Mouse (Mus musculus): Measurements from ENCODE around the gene Fcer1g. TPM values are rescaled to one million over a fixed set of nuclear protein-coding genes. Genes with fewer than 3 reads are reported as not detected.

Fcer1g gene
- polyA plus RNA-seq, 1 experiment from 2014 or later, result 27.3 TPM

GRCm38 (mm10) chr1:171275144-171275734 lies 41.1 kb upstream of the Fcer1g start:
- Histone ChIP-seq H3K4me1 (peaks cover 30% of the 10 kb centered on the region), H3K27me3 (replicated peaks) (no peaks in the 10 kb centered on the region), H3K4me3 (no peak overlapping the region), H3K36me3 (replicated peaks) (peaks cover 45% of the 10 kb centered on the region), H3K27ac (no peak overlapping the region), H3K9me3 (no peaks in the 10 kb centered on the region), H3K4me2 (no peak overlapping the region), H3K9ac (no peak overlapping the region)
- ATAC-seq (replicated peaks), result no peak
- 82% methylated on average over 11 of the region's 11 CpGs for whole genome bisulfite sequencing

- Histone ChIP-seq H3K9me3 (no peaks in the 10 kb centered on the region), H3K27ac (no peak overlapping the region), H3K4me2 (no peak overlapping the region), H3K9ac (no peak overlapping the region), H3K36me3 (replicated peaks) (peaks cover 45% of the 10 kb centered on the region), H3K4me1 (peaks cover 28% of the 10 kb centered on the region), H3K4me3 (no peak overlapping the region), H3K27me3 (replicated peaks) (no peaks in the 10 kb centered on the region)
- 95% methylated on average over 12 of the region's 12 CpGs for WGBS
- no peak for ATAC-seq (replicated peaks)
Observed at GRCm38 (mm10) chr1:171274171-171274570, 40.0 kb upstream of the Fcer1g start.

DNA sequence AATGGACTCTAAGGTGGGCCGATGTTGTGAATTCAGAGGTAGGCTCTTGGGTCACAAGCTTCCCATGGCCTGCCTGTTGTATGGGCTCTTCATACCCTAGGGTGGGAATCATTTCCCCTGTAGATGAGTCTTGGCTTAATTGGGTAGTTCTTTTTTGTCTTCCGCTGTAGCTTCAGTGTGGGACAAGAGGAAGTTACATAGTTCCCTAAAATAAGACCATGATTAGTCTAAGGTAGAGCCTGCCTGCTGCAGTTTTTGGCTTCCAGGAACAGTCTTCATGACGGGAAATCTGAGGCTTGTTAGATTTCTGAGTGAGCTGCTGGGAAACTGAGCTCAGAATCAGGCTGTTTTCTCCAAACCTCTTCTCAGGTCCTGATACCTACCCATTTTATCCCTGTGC lies 37.9 kb upstream of the Fcer1g start:
- Histone ChIP-seq H3K36me3 (replicated peaks) (peaks cover 41% of the 10 kb centered on the region), H3K27me3 (replicated peaks) (no peaks in the 10 kb centered on the region), H3K9ac (no peak overlapping the region), H3K4me2 (no peak overlapping the region), H3K27ac (no peak overlapping the region), H3K9me3 (no peaks in the 10 kb centered on the region), H3K4me1 (peaks cover 28% of the 10 kb centered on the region), H3K4me3 (no peak overlapping the region)
- 97% methylated on average over 3 of the region's 3 CpGs for WGBS
- ATAC-seq (replicated peaks), result no peak

- Histone ChIP-seq H3K4me1 (peaks cover 28% of the 10 kb centered on the region), H3K27me3 (replicated peaks) (no peaks in the 10 kb centered on the region), H3K27ac (no peak overlapping the region), H3K36me3 (replicated peaks) (peaks cover 38% of the 10 kb centered on the region), H3K9me3 (no peaks in the 10 kb centered on the region), H3K4me3 (peak overlapping the region; percentile 83; the same call in 1 of the 2 replicates), H3K9ac (no peak overlapping the region), H3K4me2 (peak overlapping the region; percentile 95)
- 70% methylated on average over 10 of the region's 10 CpGs for WGBS
- no peak for ATAC-seq (replicated peaks)
Observed at GRCm38 (mm10) chr1:171271622-171272021, 37.5 kb upstream of the Fcer1g start.

- H3K9ac ChIP-seq, result peak overlapping the region; percentile 88
- H3K9me3 ChIP-seq, result no peaks in the 10 kb centered on the region
- H3K4me2 ChIP-seq, result peak overlapping the region; percentile 95
- no peaks in the 10 kb centered on the region for H3K27me3 ChIP-seq (replicated peaks)
- H3K4me3 ChIP-seq, result peak overlapping the region; percentile 83
- no peak overlapping the region for H3K27ac ChIP-seq
- WGBS, result 61% methylated on average over 9 of the region's 9 CpGs
- peaks cover 35% of the 10 kb centered on the region for H3K36me3 ChIP-seq (replicated peaks)
- peaks cover 28% of the 10 kb centered on the region for H3K4me1 ChIP-seq
- no peak for ATAC-seq (replicated peaks)
Observed at GRCm38 (mm10) chr1:171271196-171271595, 37.0 kb upstream of the Fcer1g start.

DNA sequence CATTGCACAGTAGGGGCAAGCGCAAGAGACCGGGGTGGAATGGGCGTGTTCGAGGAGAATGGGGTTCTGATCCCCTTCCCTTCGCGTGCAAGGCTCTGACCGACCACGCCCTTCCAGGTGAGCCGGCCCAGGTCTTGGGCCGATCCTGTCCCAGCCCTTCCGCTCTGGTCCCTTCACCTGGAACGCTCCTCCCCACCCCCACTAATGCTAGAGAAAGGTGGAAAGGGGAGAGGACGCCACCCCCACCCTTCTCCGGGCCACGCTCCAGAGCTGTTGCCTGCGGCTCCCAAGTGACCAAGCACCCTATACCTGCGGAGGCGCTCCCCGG lies 36.4 kb upstream of the Fcer1g start:
- peak overlapping the region; percentile 88 for H3K9ac ChIP-seq
- peak overlapping the region; percentile 95 for H3K4me2 ChIP-seq
- peak overlapping the region; percentile 83 for H3K4me3 ChIP-seq
- peak; percentile 82 for ATAC-seq (replicated peaks)
- H3K36me3 ChIP-seq (replicated peaks), result peaks cover 28% of the 10 kb centered on the region
- peak overlapping the region; percentile 54 for H3K27ac ChIP-seq
- WGBS, result 1% methylated on average over 13 of the region's 19 CpGs
- peaks cover 28% of the 10 kb centered on the region for H3K4me1 ChIP-seq
- no peaks in the 10 kb centered on the region for H3K27me3 ChIP-seq (replicated peaks)
- no peaks in the 10 kb centered on the region for H3K9me3 ChIP-seq

GRCm38 (mm10) chr1:171269848-171270572 lies 35.8 kb upstream of the Fcer1g start, which contains the start of gene B4galt3:
Gene B4galt3, plus strand, starts transcription at chr1:171270328.
- Histone ChIP-seq H3K4me1 (peaks cover 28% of the 10 kb centered on the region), H3K27me3 (replicated peaks) (no peaks in the 10 kb centered on the region), H3K36me3 (replicated peaks) (peaks cover 23% of the 10 kb centered on the region), H3K27ac (peak within 1 kb of the TSS; percentile 54), H3K4me3 (peak within 1 kb of the TSS; percentile 83), H3K9me3 (no peaks in the 10 kb centered on the region), H3K4me2 (peak within 1 kb of the TSS; percentile 95), H3K9ac (peak within 1 kb of the TSS; percentile 88)
- 3% methylated on average over 36 of the region's 36 CpGs for WGBS
- ATAC-seq (replicated peaks), result peak; percentile 95

DNA sequence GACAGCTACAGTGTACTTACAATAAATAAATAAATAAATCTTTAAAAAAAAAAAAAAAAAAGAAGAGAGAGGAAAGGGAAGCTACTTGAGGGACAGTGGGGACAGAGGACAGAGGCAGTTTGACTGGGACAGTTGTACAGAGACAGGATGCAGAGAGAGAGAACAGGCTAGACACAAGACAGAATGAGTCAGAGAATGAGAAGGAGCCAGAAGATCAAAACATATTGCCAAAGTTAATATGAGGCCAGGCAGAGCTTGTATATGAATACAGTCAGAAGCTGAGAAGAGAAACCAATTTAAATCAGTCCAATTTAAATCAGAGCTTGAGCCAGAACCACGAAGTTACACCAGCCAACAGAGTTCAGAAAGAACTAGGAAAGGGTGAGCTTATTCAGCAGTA lies 34.2 kb upstream of the Fcer1g start:
- H3K9me3 ChIP-seq, result no peaks in the 10 kb centered on the region
- H3K4me1 ChIP-seq, result peaks cover 31% of the 10 kb centered on the region
- 65% methylated on average over 1 of the region's 1 CpGs for WGBS
- ATAC-seq (replicated peaks), result no peak
- H3K9ac ChIP-seq, result no peak overlapping the region
- H3K4me3 ChIP-seq, result no peak overlapping the region
- H3K27ac ChIP-seq, result no peak overlapping the region
- no peak overlapping the region for H3K4me2 ChIP-seq
- no peaks in the 10 kb centered on the region for H3K27me3 ChIP-seq (replicated peaks)
- peaks cover 9% of the 10 kb centered on the region; the same call in 1 of the 2 replicates for H3K36me3 ChIP-seq (replicated peaks)

GRCm38 (mm10) chr1:171265971-171266744 lies 32.0 kb upstream of the Fcer1g start:
- no peak for ATAC-seq (replicated peaks)
- Histone ChIP-seq H3K27ac (no peak overlapping the region), H3K9ac (no peak overlapping the region), H3K4me1 (peaks cover 27% of the 10 kb centered on the region), H3K9me3 (no peaks in the 10 kb centered on the region), H3K27me3 (replicated peaks) (no peaks in the 10 kb centered on the region), H3K4me3 (no peak overlapping the region), H3K36me3 (replicated peaks) (no peaks in the 10 kb centered on the region), H3K4me2 (no peak overlapping the region)
- 83% methylated on average over 4 of the region's 4 CpGs for WGBS

GRCm38 (mm10) chr1:171263666-171264461 lies 29.7 kb upstream of the Fcer1g start:
- ATAC-seq (replicated peaks), result peak; percentile 5
- H3K36me3 ChIP-seq (replicated peaks), result no peaks in the 10 kb centered on the region
- H3K4me2 ChIP-seq, result peak overlapping the region; percentile 56
- H3K4me3 ChIP-seq, result peak overlapping the region; percentile 13; the same call in 1 of the 2 replicates
- peaks cover 14% of the 10 kb centered on the region for H3K4me1 ChIP-seq
- WGBS, result 86% methylated on average over 3 of the region's 3 CpGs
- H3K27ac ChIP-seq, result peak overlapping the region; percentile 83
- no peaks in the 10 kb centered on the region for H3K27me3 ChIP-seq (replicated peaks)
- H3K9ac ChIP-seq, result no peak overlapping the region
- no peaks in the 10 kb centered on the region for H3K9me3 ChIP-seq

DNA sequence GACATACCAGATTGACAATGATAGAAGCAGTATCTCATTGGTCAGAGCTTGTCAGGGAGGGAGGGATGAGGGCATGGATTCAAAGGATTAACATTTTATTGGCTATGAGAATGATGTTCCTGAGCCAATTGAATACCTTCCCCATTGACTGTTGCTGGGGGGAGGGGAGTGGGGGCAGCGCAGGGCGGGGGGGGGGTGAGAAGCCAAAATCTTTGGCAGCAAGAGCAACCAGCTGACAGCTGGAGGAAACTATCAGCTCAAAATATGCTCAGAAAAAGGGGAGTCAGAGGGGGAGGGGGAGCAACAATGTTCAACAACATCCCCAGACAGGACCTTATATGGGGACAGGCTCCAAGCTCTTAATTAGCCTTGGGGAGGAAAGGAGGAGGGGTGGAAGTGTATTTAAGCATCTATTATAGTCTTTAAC lies 29.0 kb upstream of the Fcer1g start:
- ATAC-seq (replicated peaks), result peak; percentile 96
- peaks cover 14% of the 10 kb centered on the region for H3K4me1 ChIP-seq
- H3K9me3 ChIP-seq, result no peaks in the 10 kb centered on the region
- no peaks in the 10 kb centered on the region for H3K27me3 ChIP-seq (replicated peaks)
- peak overlapping the region; percentile 56 for H3K4me2 ChIP-seq
- H3K36me3 ChIP-seq (replicated peaks), result no peaks in the 10 kb centered on the region
- WGBS, result 0% methylated on average over 1 of the region's 2 CpGs
- peak overlapping the region; percentile 83 for H3K27ac ChIP-seq
- peak overlapping the region; percentile 13; the same call in 1 of the 2 replicates for H3K4me3 ChIP-seq
- H3K9ac ChIP-seq, result no peak overlapping the region; the same call in 1 of the 2 replicates

Data from midbrain, embryonic 15.5 days (tissue).